Mouse (Mus musculus): ENCODE data around the gene S100a9. TPM values are rescaled to one million over a fixed set of nuclear protein-coding genes. Genes with fewer than 3 reads are reported as not detected.

S100a9 gene
- polyA plus RNA-seq, 1 experiment from 2014 or later = 2.0 TPM

GRCm38 (mm10) chr3:90644220-90644619 is 51.3 kb downstream of the S100a9 start:
- Histone ChIP-seq H3K9me3 (ENCODE audit: control insufficient read depth, low read length) (no peaks in the 10 kb centered on the region), H3K27ac (ENCODE audit: low read depth, low read length) (no peak overlapping the region), H3K27me3 (ENCODE audit: control insufficient read depth, insufficient read depth, low read length) (no peaks in the 10 kb centered on the region), H3K4me1 (ENCODE audit: control insufficient read depth, insufficient read depth, low read length) (no peaks in the 10 kb centered on the region), H3K36me3 (ENCODE audit: control insufficient read depth, insufficient read depth, low read length) (no peaks in the 10 kb centered on the region), H3K4me2 (no peak overlapping the region), H3K4me3 (ENCODE audit: low read depth, low read length) (no peak overlapping the region), H3K9ac (ENCODE audit: low read length) (no peak overlapping the region)
- DNase-seq (ENCODE audit: low spot score, missing footprints) (no peak), ATAC-seq (ENCODE audit: low FRiP score) (no peak)
- WGBS = 49% methylated on average over 3 of the region's 3 CpGs

Other genes with a start within 250 kb of the S100a9 start
- gene Npr1, start 229.9 kb downstream of the S100a9 start, polyA plus RNA-seq (2014; fragmentation: Nextera tagmentation; extraction: Ambion mirVana) = 2.4 and 2.7 TPM in 2 replicates
- gene Ilf2, start 219.6 kb downstream of the S100a9 start, polyA plus RNA-seq (2014; fragmentation: Nextera tagmentation; extraction: Ambion mirVana) = 338 and 369 TPM in 2 replicates
- 70.9 and 77.2 TPM in 2 replicates for gene Snapin, start 204.7 kb downstream of the S100a9 start, polyA plus RNA-seq (2014; fragmentation: Nextera tagmentation; extraction: Ambion mirVana)
- gene Chtop, start 186.2 kb downstream of the S100a9 start, polyA plus RNA-seq (2014; fragmentation: Nextera tagmentation; extraction: Ambion mirVana) = 138 and 146 TPM in 2 replicates
- gene S100a1, start 181.3 kb downstream of the S100a9 start, polyA plus RNA-seq (2014; fragmentation: Nextera tagmentation; extraction: Ambion mirVana) = 6.9 and 8.0 TPM in 2 replicates
- gene S100a13, start 181.3 kb downstream of the S100a9 start, polyA plus RNA-seq (2014; fragmentation: Nextera tagmentation; extraction: Ambion mirVana) = 11.6 and 14.1 TPM in 2 replicates
- not detected in 2 replicates for gene S100a14, start 168.9 kb downstream of the S100a9 start, polyA plus RNA-seq (2014; fragmentation: Nextera tagmentation; extraction: Ambion mirVana)
- gene S100a16, start 158.5 kb downstream of the S100a9 start, polyA plus RNA-seq (2014; fragmentation: Nextera tagmentation; extraction: Ambion mirVana) = 37.2 and 40.0 TPM in 2 replicates
- not detected in 2 replicates for gene S100a3, start 135.1 kb downstream of the S100a9 start, polyA plus RNA-seq (2014; fragmentation: Nextera tagmentation; extraction: Ambion mirVana)
- not detected in 2 replicates for gene S100a2, start 105.5 kb downstream of the S100a9 start, polyA plus RNA-seq (2014; fragmentation: Nextera tagmentation; extraction: Ambion mirVana)
- not detected in 2 replicates for gene Gm42674, start 93.8 kb downstream of the S100a9 start, polyA plus RNA-seq (2014; fragmentation: Nextera tagmentation; extraction: Ambion mirVana)
- 0.34 and 0.50 TPM in 2 replicates for gene S100a4, start 92.0 kb downstream of the S100a9 start, polyA plus RNA-seq (2014; fragmentation: Nextera tagmentation; extraction: Ambion mirVana)
- gene S100a5, start 87.2 kb downstream of the S100a9 start, polyA plus RNA-seq (2014; fragmentation: Nextera tagmentation; extraction: Ambion mirVana) = not detected in 2 replicates
- 24.5 and 25.1 TPM in 2 replicates for gene S100a6, start 82.8 kb downstream of the S100a9 start, polyA plus RNA-seq (2014; fragmentation: Nextera tagmentation; extraction: Ambion mirVana)
- not detected in 2 replicates for gene S100a7a, start 41.7 kb downstream of the S100a9 start, polyA plus RNA-seq (2014; fragmentation: Nextera tagmentation; extraction: Ambion mirVana)
- 2.0 and 2.8 TPM in 2 replicates for gene S100a8, start 26.7 kb downstream of the S100a9 start, polyA plus RNA-seq (2014; fragmentation: Nextera tagmentation; extraction: Ambion mirVana)
- gene Pglyrp4, start 31.2 kb upstream of the S100a9 start, polyA plus RNA-seq (2014; fragmentation: Nextera tagmentation; extraction: Ambion mirVana) = not detected in 2 replicates
- not detected in 2 replicates for gene Gm5849, start 82.2 kb upstream of the S100a9 start, polyA plus RNA-seq (2014; fragmentation: Nextera tagmentation; extraction: Ambion mirVana)